Mouse (Mus musculus): ENCODE data around the gene Urb1. TPM values are rescaled to one million over a fixed set of nuclear protein-coding genes. Genes with fewer than 3 reads are reported as not detected.

Gene Urb1
- polyA plus RNA-seq (2014; fragmentation: Illumina TruSeq; extraction: RNeasy Lipid Tissue Mini Kit (QIAGEN cat#74804); ENCODE audit: low read depth, low replicate concordance), result 29.9 TPM

GRCm38 (mm10) chr16:90809975-90810715 lies at the start of gene Urb1:
TSS of gene Urb1 (minus strand) at chr16:90810413.

GRCm38 (mm10) chr16:90826457-90826856 lies 16.2 kb upstream of the Urb1 start, which contains the start of gene Eva1c:
TSS of gene Eva1c (plus strand) at chr16:90826719.

GRCm38 (mm10) chr16:90738092-90738956 lies 71.9 kb downstream of the Urb1 start, which contains the start of gene Mrap:
TSS of gene Mrap (plus strand) at chr16:90738207.

DNA sequence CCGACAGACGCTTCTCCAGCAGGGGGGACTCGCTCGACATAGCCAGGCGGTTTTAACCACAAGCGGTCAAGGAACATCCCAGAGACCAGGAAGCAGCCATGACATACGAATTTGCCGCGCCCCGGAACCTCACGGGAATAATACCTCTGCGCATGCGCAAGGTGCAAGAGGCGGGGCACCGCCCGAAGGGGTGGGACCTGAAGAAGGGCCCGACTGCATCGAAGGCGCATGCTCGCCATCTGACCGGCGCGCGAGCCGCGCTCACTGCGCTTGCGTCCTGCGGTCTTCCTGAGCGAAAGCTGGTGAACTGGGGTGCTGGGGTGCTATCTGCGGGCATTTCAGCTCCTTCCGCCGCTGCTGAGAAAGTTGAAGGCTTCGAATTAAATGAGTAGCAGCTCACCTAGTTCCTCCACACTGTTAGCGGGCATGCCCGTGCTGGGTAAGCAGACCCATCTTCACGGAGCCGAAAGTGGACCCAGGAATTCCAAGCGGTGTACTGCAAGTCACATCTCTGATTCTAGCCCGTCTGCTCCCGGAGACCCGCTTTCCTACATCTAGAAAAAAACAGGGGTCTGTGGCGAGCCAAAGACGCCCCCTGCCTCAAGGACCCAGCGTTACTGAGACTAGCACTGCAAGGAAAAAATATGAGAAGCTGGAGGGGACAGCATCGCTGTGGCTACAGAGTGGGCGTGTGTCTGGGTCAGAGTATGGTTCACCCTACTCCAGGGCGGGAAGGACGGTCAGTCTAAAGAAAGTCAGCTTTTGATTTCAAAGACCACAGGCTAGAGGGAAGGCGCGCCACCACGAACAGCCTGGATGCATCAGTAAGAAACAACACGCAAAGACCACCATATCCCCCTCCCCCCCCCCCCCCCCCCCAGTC lies 82.7 kb downstream of the Urb1 start, which contains the start of gene Mis18a:
Gene Mis18a, minus strand, starts transcription at position 172 of the 883 bp plus-strand sequence.

Other genes starting within 250 kb of the Urb1 start
- gene Mis18a, start 83.0 kb downstream of the Urb1 start, polyA plus RNA-seq (2014; fragmentation: Illumina TruSeq; extraction: RNeasy Lipid Tissue Mini Kit (QIAGEN cat#74804); ENCODE audit: low read depth, low replicate concordance), result 23.9 TPM
- 1.3 TPM for gene Mrap, start 72.2 kb downstream of the Urb1 start, polyA plus RNA-seq (2014; fragmentation: Illumina TruSeq; extraction: RNeasy Lipid Tissue Mini Kit (QIAGEN cat#74804); ENCODE audit: low read depth, low replicate concordance)
- 9.9 TPM for gene Eva1c, start 16.3 kb upstream of the Urb1 start, polyA plus RNA-seq (2014; fragmentation: Illumina TruSeq; extraction: RNeasy Lipid Tissue Mini Kit (QIAGEN cat#74804); ENCODE audit: low read depth, low replicate concordance)
- gene Cfap298, start 124.7 kb upstream of the Urb1 start, polyA plus RNA-seq (2014; fragmentation: Illumina TruSeq; extraction: RNeasy Lipid Tissue Mini Kit (QIAGEN cat#74804); ENCODE audit: low read depth, low replicate concordance), result 95.9 TPM
- gene Synj1, start 200.9 kb upstream of the Urb1 start, polyA plus RNA-seq (2014; fragmentation: Illumina TruSeq; extraction: RNeasy Lipid Tissue Mini Kit (QIAGEN cat#74804); ENCODE audit: low read depth, low replicate concordance), result 23.7 TPM
- gene Paxbp1, start 234.1 kb upstream of the Urb1 start, polyA plus RNA-seq (2014; fragmentation: Illumina TruSeq; extraction: RNeasy Lipid Tissue Mini Kit (QIAGEN cat#74804); ENCODE audit: low read depth, low replicate concordance), result 87.7 TPM

Measured in testis, adult 10 weeks (tissue).